Mouse (Mus musculus): ENCODE results near the gene Fcor. TPM values are rescaled to one million over a fixed set of nuclear protein-coding genes. Genes with fewer than 3 reads are reported as not detected.

Fcor gene
- polyA plus RNA-seq, 1 experiment = 0.86 TPM

GRCm38 (mm10) chr8:3707611-3708010 is 35.4 kb upstream of the Fcor start:
- Histone ChIP-seq H3K36me3 (ENCODE audit: control insufficient read depth, insufficient read depth, low read length) (no peaks in the 10 kb centered on the region), H3K27me3 (ENCODE audit: control insufficient read depth, insufficient read depth, low read length) (no peaks in the 10 kb centered on the region), H3K4me1 (ENCODE audit: control insufficient read depth, insufficient read depth, insufficient read length) (peaks cover 21% of the 10 kb centered on the region; the same call in 1 of the 2 replicates), H3K4me3 (ENCODE audit: extremely low read depth, insufficient read depth, insufficient read length) (no peak overlapping the region), H3K27ac (ENCODE audit: insufficient read depth, low read length) (no peak overlapping the region)
- WGBS = 82% methylated on average over 7 of the region's 7 CpGs
- TF ChIP-seq CTCF (IDR thresholded peaks at IDR 0.05; ENCODE audit: extremely low read depth, insufficient read depth, insufficient read length, insufficient replicate concordance) = no peak
- TF ChIP-seq POLR2A (IDR thresholded peaks at IDR 0.05; ENCODE audit: low read depth, low read length) = no peak
- DNase-seq (ENCODE audit: low read depth in 1 of 2, low spot score in 2 of 2) = no peak

DNA sequence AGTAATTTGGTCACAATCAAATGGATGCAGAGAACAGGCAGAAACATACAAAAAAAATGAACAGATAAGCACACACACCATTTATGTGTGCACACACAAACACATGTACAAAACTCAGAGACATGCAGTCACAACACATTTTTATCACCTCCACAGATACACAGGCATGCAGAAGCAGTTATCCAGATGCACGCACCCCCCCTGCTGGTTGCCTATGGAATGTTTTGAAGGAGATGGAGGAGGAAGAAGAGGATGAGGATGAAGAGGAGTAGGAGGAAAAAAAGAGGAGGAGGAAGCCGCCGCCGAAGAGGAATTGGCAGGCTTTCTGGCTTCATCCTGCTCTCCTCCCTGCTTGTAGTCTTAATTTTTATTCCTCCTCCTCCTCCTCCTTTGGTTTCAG is 33.5 kb upstream of the Fcor start:
- Histone ChIP-seq H3K4me3 (ENCODE audit: extremely low read depth, insufficient read depth, insufficient read length) (no peak overlapping the region), H3K4me1 (ENCODE audit: control insufficient read depth, insufficient read depth, insufficient read length) (peaks cover 9% of the 10 kb centered on the region; the same call in 1 of the 2 replicates), H3K36me3 (ENCODE audit: control insufficient read depth, insufficient read depth, low read length) (no peaks in the 10 kb centered on the region), H3K27me3 (ENCODE audit: control insufficient read depth, insufficient read depth, low read length) (no peaks in the 10 kb centered on the region), H3K27ac (ENCODE audit: insufficient read depth, low read length) (no peak overlapping the region)
- WGBS = 38% methylated on average over 4 of the region's 4 CpGs
- DNase-seq (ENCODE audit: low read depth in 1 of 2, low spot score in 2 of 2) = no peak
- TF ChIP-seq CTCF (IDR thresholded peaks at IDR 0.05; ENCODE audit: extremely low read depth, insufficient read depth, insufficient read length, insufficient replicate concordance) (no peak), POLR2A (IDR thresholded peaks at IDR 0.05; ENCODE audit: low read depth, low read length) (no peak)

- no peak for DNase-seq (ENCODE audit: low read depth in 1 of 2, low spot score in 2 of 2)
- Histone ChIP-seq H3K4me1 (ENCODE audit: control insufficient read depth, insufficient read depth, insufficient read length) (peaks cover 2% of the 10 kb centered on the region; the same call in 1 of the 2 replicates), H3K27ac (ENCODE audit: insufficient read depth, low read length) (no peak overlapping the region), H3K27me3 (ENCODE audit: control insufficient read depth, insufficient read depth, low read length) (no peaks in the 10 kb centered on the region), H3K36me3 (ENCODE audit: control insufficient read depth, insufficient read depth, low read length) (no peaks in the 10 kb centered on the region), H3K4me3 (ENCODE audit: extremely low read depth, insufficient read depth, insufficient read length) (no peak overlapping the region)
- no peak for TF ChIP-seq POLR2A (IDR thresholded peaks at IDR 0.05; ENCODE audit: low read depth, low read length)
- TF ChIP-seq CTCF (IDR thresholded peaks at IDR 0.05; ENCODE audit: extremely low read depth, insufficient read depth, insufficient read length, insufficient replicate concordance) = no peak
- 93% methylated on average over 1 of the region's 1 CpGs for WGBS
Observed at GRCm38 (mm10) chr8:3701491-3701890, 29.3 kb upstream of the Fcor start.

- no peaks in the 10 kb centered on the region for H3K27me3 ChIP-seq (ENCODE audit: control insufficient read depth, insufficient read depth, low read length)
- peak within 1 kb of the TSS; percentile 85 for H3K27ac ChIP-seq (ENCODE audit: insufficient read depth, low read length)
- DNase-seq (ENCODE audit: low read depth in 1 of 2, low spot score in 2 of 2) = peak; percentile 54 to 55
- peak within 1 kb of the TSS; percentile 62 for H3K4me3 ChIP-seq (ENCODE audit: extremely low read depth, insufficient read depth, insufficient read length)
- peaks cover 6% of the 10 kb centered on the region; the same call in 1 of the 2 replicates for H3K4me1 ChIP-seq (ENCODE audit: control insufficient read depth, insufficient read depth, insufficient read length)
- H3K36me3 ChIP-seq (ENCODE audit: control insufficient read depth, insufficient read depth, low read length) = peaks cover 10% of the 10 kb centered on the region
- WGBS = 37% methylated on average over 3 of the region's 3 CpGs
- TF ChIP-seq CTCF (IDR thresholded peaks at IDR 0.05; ENCODE audit: extremely low read depth, insufficient read depth, insufficient read length, insufficient replicate concordance) (no peak), POLR2A (IDR thresholded peaks at IDR 0.05; ENCODE audit: low read depth, low read length) (no peak)
Observed at GRCm38 (mm10) chr8:3694121-3694520, 22.0 kb upstream of the Fcor start, which contains the start of gene Fcer2a. TSS of gene Fcer2a (minus strand) at chr8:3694175.

DNA sequence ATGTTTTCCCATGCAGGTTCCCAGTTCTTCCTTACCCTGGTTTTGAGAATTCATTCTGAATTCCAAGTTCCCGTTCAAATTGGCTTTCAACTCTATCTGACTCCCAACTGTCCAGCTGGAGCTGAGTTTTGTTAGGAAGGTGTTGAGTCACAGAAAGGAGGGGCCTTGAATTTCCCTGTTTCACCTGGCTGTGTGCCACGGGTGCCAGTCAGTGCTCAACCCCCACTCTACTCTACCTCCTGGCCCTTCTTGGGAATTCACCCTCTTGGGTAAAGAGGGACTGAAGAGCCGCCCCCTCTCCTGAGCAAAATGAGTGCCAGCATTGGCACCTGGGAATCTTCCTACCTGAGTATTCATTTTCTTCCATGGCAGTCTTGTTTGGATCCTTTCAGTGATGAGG is 18.6 kb upstream of the Fcor start:
- H3K36me3 ChIP-seq (ENCODE audit: control insufficient read depth, insufficient read depth, low read length) = peaks cover 26% of the 10 kb centered on the region
- peaks cover 16% of the 10 kb centered on the region; the same call in 1 of the 2 replicates for H3K4me1 ChIP-seq (ENCODE audit: control insufficient read depth, insufficient read depth, insufficient read length)
- 70% methylated on average over 3 of the region's 3 CpGs for WGBS
- TF ChIP-seq CTCF (IDR thresholded peaks at IDR 0.05; ENCODE audit: extremely low read depth, insufficient read depth, insufficient read length, insufficient replicate concordance) (no peak), POLR2A (IDR thresholded peaks at IDR 0.05; ENCODE audit: low read depth, low read length) (no peak)
- DNase-seq (ENCODE audit: low read depth in 1 of 2, low spot score in 2 of 2) = no peak
- no peak overlapping the region for H3K27ac ChIP-seq (ENCODE audit: insufficient read depth, low read length)
- H3K27me3 ChIP-seq (ENCODE audit: control insufficient read depth, insufficient read depth, low read length) = no peaks in the 10 kb centered on the region
- H3K4me3 ChIP-seq (ENCODE audit: extremely low read depth, insufficient read depth, insufficient read length) = peak overlapping the region; percentile 9; the same call in 1 of the 2 replicates

- Histone ChIP-seq H3K36me3 (ENCODE audit: control insufficient read depth, insufficient read depth, low read length) (peaks cover 41% of the 10 kb centered on the region), H3K4me1 (ENCODE audit: control insufficient read depth, insufficient read depth, insufficient read length) (peaks cover 12% of the 10 kb centered on the region; the same call in 1 of the 2 replicates), H3K27ac (ENCODE audit: insufficient read depth, low read length) (no peak overlapping the region), H3K27me3 (ENCODE audit: control insufficient read depth, insufficient read depth, low read length) (no peaks in the 10 kb centered on the region), H3K4me3 (ENCODE audit: extremely low read depth, insufficient read depth, insufficient read length) (no peak overlapping the region)
- no peak for DNase-seq (ENCODE audit: low read depth in 1 of 2, low spot score in 2 of 2)
- WGBS = 58% methylated on average over 6 of the region's 6 CpGs
- TF ChIP-seq CTCF (IDR thresholded peaks at IDR 0.05; ENCODE audit: extremely low read depth, insufficient read depth, insufficient read length, insufficient replicate concordance) (peak; percentile 14; the same call in 1 of the 2 replicates), POLR2A (IDR thresholded peaks at IDR 0.05; ENCODE audit: low read depth, low read length) (no peak)
Observed at GRCm38 (mm10) chr8:3687537-3687936, 15.4 kb upstream of the Fcor start.

GRCm38 (mm10) chr8:3685422-3685821 is 13.3 kb upstream of the Fcor start:
- 52% methylated on average over 5 of the region's 5 CpGs for WGBS
- Histone ChIP-seq H3K27ac (ENCODE audit: insufficient read depth, low read length) (0 out of 2 replicates have a peak overlapping the region, but pooled peaks have one; percentile 22), H3K27me3 (ENCODE audit: control insufficient read depth, insufficient read depth, low read length) (no peaks in the 10 kb centered on the region), H3K4me1 (ENCODE audit: control insufficient read depth, insufficient read depth, insufficient read length) (peaks cover 12% of the 10 kb centered on the region; the same call in 1 of the 2 replicates), H3K36me3 (ENCODE audit: control insufficient read depth, insufficient read depth, low read length) (peaks cover 40% of the 10 kb centered on the region), H3K4me3 (ENCODE audit: extremely low read depth, insufficient read depth, insufficient read length) (no peak overlapping the region)
- no peak for DNase-seq (ENCODE audit: low read depth in 1 of 2, low spot score in 2 of 2)
- TF ChIP-seq POLR2A (IDR thresholded peaks at IDR 0.05; ENCODE audit: low read depth, low read length) (no peak), CTCF (IDR thresholded peaks at IDR 0.05; ENCODE audit: extremely low read depth, insufficient read depth, insufficient read length, insufficient replicate concordance) (no peak)
